Mouse (Mus musculus) liver, adult 2 months (tissue): ENCODE measurements at regions not wholly inside any gene's neighbourhood (a gene's known extent, or its start where the extent isn't known, plus 50 kb on each side); places are given as distances from the start of the nearest gene placed in this dataset.

Source experiments
- CTCF ChIP-seq: fragments of 200-500 bp; IDR thresholded peaks from 2 replicates; pipeline ENCODE4 v1.5.1; 2011; ENCODE audit warnings: low read depth, low read length, control low read depth
- POLR2A ChIP-seq: fragments of 200-500 bp; IDR thresholded peaks from 2 replicates; pipeline ENCODE4 v1.6.1; 2011; ENCODE audit warnings: low read length, control low read depth; ENCODE audit not compliant: insufficient read depth; ENCODE audit errors: extremely low read depth

DNA sequence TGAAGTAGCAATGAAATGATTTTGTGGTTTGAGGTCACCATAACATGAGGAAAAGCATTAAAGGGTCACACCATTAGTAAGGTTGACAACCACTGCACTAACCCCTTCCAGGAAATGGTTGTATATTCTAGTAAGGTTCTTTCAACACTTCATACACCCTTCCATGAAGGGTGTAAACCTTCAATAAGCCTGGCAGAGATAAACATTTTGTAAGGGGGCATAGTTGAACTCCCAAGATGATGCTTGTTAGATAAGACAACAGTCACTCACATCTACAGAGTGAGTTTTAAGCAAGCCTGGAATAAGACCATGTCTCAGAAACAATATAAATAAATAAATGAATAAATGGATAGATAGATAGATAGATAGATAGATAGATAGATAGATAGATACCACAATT lies 171.1 kb downstream of the Tmsb4x start:
- TF ChIP-seq POLR2A: no peak
- TF ChIP-seq CTCF: no peak
